Mouse (Mus musculus) frontal cortex, postnatal 14 days (tissue): ENCODE data around the gene Cct5.
"Not testable (repeated sequence)": the region's sequence is repeated elsewhere in the genome, so short reads cannot be mapped to it uniquely, and the experiment has no call there.

Experiments
- DNase-seq, 2 experiments: peaks; one replicate each; pipeline ENCODE4 v3.0.0; 2022; ENCODE audit warnings: low spot score in 2 of 2

Cct5 gene

DNA sequence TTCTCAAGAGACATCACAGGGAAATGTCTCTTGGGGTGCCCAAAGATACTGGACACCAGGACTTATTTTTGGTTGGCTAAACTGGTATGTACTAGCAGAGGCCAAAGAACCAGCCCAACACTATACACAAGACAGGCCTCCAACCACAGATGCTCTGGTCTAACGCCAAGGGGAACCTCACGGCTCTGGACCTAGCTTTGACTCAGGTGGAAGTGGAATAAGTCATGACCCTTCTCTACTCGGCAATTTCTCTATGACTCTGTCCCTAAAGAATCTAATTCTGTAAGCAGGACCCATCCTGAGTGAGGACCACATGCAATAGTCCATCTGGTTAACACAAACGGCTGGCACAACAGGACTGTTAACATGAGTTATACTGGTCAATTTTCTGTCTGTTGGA, 1.8 kb downstream of the Cct5 start:
- DNase-seq, result no peak

DNA sequence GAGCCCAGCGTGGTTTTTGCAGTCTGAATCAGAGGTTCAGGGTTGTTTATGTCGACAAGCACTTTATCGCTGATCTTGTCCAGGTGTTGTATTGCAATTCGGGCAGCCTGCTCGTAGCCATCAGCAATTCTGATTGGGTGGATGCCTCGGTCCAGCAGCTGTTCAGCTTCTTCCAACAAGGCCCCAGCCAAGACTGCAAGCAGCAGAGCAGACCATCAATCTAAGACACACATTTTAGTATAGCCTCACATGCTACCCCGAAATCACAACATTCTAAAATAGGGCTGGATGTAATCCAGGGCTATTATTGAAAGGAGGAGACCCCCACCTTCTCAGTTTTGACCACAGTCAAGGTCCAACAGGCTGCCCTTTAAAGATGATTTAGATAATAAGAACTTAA, 6.0 kb downstream of the Cct5 start:
- DNase-seq, result no peak

DNA sequence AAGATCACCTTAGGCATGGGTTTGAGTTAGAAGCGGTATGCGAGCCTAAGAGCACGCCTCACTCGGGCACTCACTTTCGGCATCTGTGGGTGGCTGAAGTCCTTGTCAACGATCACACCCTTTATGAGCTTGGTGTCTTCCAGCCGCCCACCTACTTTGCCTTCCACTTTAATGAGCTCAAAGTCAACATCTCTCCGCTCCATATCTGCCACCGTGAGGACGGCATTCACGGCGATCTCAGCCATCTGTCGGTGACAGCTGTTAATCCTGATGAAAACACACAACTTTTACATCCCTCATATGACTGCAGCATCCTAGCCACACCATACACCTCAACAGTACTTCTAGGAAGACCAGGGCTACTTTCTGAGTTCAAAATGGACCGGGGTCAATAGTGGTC, 7.3 kb downstream of the Cct5 start:
- DNase-seq, result no peak

DNA sequence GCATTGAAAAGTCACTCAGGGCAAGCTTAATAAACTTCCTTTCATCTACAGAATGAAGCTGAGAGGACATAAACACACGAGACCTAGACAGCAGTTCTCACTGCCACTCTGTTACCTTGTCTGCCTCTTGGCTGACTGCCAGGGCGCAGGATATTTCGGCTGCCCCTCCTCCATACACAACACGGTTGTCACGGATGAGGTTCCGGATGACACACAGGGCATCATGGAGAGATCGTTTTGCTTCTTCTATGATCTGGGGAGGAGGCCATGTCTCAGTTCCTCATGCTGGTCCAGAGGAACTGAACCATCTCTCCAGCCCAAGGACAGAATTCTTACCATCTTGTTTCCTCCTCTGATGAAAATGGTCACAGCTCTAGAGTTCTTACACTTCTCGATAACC, 9.1 kb downstream of the Cct5 start:
- DNase-seq, result no peak

DNA sequence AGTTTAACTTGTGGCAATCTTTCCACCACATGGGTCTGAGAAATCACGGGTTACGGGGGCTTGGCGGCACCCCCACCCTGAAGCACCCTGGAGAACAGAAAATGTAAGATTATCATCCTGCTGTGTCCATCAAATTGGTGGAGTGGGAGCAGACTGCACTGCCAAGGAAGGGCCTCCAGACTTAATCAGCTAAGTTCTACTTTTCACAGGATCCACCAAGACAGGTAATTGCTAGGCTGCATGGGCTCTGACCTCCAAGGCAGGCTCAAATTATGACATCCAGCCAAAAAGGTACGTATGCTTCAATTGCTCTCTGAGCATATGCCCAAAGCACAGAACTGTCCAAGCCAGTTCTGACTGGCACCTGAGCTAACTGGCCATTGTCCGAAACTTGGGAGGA, 11.4 kb downstream of the Cct5 start:
- DNase-seq, result no peak

DNA sequence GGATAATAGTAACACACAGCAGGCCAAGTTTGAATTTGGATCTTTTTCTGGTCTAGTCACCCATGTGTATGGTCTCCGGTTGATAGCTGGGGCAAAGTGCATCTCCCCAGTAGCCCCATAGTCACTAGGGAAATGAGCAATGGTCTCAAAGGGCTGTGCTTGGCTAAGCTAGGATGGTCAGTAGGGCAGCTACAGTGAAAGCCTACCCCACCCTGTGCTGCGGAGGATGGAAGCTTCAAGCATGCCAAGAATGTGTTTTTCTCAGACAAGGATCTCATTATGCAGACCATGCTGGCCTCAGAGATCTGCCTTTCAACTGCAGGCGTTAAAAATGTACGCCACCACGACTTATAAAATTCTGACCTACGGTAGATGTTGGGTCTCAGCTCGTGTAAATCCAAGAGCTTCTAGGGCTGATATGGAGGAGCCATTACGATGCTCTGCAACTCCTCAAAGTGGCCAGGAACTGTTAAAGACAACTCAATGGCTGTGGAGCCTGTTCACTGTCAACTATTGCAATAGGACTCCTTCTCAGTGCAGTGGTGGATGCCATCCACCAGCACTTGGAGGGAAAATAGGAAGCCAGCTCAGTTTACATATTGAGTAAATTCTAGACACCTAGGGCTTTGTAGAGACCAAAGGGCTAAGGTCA, 12.5 kb downstream of the Cct5 start:
- DNase-seq, result no peak

DNA sequence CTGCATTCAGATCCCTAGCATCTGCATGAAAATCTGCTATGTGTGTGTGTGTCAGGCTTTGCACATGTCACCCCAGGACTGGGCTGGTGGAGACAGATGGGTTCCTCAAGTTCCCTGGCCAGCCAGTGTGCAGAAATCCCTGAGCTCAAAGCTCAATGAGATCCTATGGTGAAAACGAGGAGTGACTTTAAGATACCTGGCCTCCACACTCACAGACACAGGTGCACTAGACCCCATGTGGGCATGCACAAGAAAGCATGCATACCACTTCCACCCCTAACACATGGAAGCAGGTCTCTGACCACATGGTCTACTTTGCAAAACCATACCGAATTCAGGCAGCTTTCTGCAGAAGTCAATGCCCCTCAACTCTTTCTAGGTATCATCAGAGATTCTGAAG, 13.8 kb downstream of the Cct5 start:
- DNase-seq, result no peak

DNA sequence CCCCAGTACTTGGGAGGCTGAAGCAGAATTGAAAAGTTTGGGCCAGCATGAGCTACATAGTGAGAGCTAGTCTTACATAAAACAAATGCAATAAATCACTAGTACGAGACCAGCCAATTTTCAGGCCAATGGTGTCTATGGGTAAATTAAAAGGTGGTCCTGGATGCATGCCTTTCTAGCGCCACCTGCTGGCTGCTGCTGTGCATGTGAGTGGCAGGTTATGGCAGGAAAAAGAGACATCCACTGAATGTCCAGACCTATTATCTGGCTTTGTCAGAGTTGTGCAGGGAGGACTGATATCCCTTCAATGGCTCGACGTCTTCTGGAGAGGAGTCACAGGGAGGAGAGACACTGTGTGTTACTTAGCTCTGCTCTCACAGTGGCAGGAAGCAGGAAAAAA, 15.1 kb downstream of the Cct5 start:
- DNase-seq, result peak; percentile 67 to 86

DNA sequence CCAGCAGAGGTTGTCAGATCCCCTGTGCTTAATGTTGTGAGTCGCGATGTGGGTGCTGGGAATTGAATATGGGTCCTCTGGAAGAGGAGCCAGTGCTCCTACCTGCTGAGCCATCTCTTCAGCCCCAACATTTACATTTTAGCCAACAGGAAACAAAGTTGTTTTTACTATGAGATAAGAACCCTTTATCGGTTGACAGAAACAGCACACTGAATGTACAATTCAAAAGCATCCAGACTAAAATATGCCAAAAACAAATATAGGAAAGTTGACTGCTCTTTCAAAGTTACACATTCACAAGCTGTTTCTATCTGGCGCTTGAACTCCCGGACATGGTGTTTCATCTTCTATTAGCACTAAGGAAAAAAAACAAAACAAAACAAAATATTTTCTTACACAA, 15.5 kb downstream of the Cct5 start:
- no peak for DNase-seq

DNA sequence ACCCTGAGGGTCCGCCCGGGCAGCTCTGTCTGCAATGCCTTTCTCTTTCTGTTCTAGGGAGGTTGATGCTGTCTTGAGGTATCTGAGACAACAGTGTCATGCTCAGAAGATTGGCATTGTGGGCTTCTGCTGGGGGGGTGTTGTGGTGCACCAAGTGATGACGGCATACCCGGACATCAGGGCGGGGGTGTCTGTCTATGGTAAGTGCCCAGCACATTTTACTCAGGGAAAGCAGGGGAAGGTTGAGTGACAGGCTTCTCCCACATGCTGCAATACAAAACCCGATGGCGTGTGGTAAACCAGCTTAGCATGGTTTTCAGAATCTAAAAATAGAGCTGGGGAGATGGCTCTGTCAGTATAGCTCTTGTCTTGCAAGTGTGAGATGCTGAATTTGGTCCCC, 16.4 kb downstream of the Cct5 start:
- DNase-seq, result no peak

DNA sequence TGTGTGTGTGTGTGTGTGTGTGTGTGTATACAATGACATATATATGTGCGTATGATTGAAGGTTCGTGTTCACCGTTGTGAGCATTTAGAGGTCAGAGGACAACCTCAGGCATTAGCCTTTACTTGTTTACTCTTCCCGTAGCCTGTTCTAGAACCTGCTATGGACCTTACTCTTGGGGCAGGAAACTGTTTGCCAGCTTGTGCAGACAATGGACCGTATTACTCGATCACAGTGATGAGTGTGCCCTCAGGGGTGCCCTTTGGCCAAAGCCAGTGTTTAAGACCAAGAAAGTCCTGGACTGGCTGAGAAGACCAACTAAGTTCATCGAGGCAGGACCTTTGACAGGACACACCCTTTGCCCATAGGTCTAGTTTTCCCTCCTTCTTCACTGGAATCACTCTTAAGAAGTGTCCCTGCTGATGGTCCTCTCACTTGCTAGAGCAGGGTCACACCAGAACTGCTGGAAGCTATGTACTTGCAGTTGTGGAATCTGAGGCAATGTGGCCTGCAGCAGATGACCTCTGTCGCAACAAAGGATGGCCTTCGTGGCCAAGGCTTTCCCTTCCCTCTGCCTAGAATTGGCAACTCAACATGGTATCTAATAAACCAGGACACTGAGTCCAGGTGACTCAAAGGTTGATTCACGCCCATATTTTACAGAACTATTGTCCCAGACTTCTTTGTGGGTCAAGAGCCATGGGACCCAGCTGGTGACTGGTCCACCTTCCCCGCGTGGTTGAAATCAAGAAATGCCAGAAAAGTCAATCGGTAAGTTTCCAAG, 18.1 kb downstream of the Cct5 start:
- DNase-seq, result no peak

DNA sequence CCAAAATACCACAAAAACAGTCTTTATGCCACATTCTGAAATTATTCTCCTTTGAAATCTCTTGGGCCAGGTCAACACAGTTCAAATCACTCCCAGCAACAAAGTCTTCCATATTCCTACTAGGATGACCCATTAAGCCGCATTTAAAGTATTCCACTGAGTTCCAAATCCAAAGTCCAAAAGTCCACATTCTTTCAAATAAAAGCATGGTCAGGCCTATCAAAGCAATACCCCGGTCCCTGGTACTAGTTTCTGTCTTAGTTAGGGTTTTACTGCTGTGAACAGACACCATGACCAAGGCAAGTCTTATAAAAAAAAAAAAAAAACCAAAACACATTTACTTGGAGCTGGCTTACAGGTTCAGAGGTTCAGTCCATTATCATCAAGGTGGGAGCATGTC, 20.5 kb downstream of the Cct5 start:
- DNase-seq, result not testable (repeated sequence)

DNA sequence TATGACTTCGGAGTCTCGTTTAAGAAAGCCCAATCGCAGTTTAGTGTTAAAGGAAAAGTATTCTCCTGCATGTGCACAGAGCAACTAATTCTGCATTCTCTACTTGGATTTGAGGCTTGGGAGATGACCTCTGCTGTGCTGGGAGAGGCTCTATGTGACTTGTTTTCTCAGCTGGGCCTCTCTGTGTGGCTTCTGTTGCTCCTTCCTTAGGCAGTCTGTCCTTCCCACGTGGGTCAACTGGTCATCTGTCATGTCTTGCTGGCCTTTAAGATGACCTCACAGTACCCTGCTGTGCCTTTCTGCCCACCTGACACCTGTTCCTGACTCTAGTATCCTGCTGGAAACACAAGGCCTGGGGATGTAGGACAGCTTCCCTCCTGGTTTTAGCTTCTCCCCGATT, 25.5 kb downstream of the Cct5 start:
- DNase-seq, result no peak

DNA sequence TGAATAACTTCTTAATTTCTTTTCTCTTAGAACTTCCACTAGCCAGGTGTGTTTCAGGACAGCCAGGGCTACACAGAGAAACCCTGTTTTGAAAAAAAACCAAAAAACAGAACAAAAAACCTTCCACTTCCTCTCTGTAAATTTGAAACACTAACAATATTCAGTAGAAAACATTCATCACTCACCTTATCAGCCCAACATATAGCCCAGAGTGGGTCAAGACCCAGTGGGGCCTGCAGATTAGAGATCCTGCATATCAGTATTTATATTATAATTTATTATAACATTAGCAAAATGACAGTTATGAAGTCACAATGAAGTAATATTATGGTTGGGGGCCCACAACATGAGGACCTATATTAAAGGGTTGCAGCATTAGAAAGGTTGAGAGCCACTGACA, 27.9 kb downstream of the Cct5 start:
- no peak for DNase-seq

DNA sequence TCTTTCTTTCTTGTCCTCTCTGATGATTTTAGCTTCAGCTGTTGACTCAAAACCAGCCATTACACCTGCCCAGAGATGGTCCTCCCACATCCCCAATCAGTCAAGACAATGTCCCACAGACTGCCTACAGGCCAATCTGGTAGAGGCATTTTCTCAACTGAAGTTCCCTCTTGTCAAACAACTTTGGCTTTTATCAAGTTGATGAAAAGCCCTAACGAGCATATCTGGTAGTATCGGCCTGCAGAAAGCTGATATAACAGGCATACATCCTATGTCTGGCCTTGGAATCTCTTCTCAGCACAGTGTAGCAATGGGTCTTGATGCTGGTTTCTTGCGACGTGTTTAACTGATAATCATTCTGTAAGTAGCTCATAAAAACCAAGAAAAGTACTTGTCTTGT, 28.3 kb downstream of the Cct5 start:
- no peak for DNase-seq

DNA sequence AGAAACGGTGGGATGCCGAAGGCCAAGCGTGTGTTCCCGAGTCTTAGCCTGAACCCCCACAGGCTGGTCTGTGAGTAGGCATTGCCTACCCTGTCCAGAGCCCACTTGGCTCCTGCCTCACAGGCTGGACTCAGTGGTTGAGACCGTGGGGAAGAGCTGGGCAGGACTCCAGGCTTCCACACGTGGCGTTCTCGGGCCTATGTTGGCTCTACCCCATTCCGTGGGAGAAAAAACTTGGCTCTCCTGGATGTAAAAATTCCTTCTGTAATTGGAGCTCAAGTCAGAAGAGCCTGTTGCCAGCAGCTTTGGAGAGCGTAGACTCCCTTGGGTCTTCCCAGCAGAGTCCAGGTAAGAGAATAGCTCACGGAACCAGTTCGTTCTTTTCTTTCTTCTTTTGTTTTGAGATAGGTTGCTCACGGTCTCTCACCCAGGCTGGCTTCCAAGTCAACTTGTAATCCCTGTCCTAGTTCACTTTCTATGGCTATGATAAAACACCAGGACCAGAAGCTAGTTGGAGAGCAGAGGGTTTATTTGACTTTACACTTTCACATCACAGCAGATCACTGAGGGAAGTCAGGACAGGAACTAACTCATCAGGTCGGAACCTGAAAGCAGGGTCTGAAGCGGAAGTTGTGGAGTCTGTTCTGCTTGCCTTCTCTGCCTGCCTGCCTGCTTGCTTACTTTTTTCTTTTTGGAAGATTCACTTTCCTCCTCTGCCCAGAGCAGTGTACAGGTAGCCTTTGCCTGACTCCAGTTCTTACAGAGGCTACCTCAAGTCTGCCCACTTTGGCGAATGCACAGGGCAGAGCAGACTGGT, 29.5 kb downstream of the Cct5 start:
- no peak for DNase-seq

DNA sequence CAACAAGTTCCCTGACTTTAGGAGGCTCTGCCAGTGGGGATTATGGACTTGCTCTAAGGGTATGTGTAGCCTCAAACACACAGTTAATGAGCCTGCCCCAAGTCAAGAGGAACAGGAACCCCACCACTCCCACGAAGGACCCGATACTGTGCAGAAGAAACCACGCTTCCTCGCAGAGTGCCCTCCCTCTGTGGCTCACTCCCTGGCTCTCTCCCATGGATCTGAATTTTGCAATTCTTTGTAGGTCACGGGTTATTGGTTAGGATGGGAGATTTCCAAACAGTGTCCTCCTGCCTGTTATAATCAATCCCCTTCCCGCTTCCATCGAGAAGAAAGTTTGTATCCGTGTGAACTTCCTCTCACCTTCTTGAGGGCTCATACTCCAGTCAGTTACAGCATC, 30.6 kb downstream of the Cct5 start:
- DNase-seq, result no peak

DNA sequence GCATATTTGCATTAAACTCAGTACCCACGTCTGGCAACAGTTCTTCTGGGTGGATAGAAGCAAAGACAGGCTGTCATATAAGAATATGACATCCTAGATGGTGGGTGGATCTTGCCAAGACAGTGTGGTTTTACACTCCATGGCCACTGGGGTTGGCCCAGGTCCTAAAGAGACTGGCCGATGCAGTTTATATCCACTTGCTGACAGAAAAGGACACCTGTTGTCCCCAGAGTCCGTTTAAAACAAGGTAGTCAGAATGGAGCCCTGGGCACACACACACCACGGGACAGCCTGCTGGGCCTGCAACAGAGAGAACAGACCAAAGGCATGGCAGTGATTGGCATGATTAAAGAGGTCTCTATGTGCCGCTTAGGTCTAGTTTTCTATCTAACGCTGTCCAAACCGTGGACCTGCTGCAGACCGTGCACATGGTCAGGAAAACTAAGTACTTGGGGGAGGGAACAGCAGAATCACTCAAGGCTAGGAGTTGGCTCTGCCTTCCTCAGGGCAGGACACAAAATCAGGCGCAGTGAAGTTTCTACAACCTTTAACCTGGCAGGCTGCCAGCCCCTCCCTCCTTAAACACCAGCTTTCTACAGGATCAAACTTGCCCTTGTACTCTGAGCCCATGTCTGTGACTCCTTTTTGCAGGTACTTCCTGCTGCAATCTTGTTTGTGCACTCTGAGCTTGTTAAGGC, 32.1 kb downstream of the Cct5 start:
- no peak for DNase-seq

DNA sequence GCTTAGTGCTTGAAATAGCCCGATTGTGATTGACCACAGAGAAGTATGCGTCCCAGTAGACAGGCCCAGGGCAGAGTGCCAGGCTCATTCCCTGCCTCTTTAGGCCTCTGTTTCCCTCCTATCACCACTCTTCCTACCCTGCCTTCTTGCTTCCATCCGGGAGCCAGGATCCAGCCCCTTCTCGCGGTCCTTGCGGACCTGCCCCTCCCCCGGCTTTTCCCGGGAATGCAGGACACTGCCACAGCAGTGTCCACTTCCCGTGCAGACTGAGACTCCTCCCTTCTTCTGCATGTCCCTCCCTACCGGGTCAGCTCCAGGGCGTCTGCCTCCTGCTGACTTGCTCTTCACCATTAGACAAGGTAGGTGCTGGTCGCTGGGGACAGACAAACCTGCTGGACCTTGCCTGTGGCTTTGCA, 33.0 kb downstream of the Cct5 start:
- DNase-seq, result no peak

DNA sequence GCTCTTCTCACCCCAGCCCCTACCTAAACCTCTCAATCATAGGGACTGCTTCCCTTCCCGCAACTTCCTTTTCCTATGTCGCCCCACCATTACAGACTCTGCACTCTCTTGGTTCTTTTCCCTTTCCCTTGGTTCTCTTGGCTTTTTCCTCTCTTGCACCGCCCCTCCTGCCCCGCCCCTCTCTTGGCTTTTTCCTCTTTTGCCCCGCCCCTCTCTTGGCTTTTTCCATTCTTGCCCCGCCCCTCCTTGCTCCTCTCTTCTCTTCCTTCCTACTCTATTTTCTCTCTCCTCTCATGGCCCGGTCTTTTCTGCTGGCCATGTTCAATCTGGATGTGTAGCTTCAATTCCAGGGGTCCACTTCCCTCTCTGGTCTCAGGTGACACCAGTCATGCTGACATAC, 34.2 kb downstream of the Cct5 start:
- DNase-seq, result no peak

DNA sequence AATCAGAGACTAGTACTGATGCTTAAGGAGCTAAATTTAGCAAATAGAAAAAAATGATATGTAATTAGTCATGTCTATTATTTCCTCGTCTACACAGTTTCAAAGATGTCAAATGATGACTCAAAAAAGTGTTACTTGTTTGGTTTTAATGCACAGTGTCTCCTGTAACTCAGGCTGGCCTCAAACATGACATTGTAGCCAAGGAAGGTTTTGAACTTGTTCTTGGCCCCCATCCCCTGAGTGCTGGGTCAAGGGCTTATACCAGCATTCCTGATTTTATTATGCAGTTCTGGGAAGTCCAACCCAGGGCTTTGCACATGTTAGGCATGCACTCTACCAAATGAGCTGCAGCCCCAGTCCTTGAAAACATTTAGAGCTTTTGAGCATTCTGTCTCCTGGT, 35.8 kb downstream of the Cct5 start:
- DNase-seq, result no peak

DNA sequence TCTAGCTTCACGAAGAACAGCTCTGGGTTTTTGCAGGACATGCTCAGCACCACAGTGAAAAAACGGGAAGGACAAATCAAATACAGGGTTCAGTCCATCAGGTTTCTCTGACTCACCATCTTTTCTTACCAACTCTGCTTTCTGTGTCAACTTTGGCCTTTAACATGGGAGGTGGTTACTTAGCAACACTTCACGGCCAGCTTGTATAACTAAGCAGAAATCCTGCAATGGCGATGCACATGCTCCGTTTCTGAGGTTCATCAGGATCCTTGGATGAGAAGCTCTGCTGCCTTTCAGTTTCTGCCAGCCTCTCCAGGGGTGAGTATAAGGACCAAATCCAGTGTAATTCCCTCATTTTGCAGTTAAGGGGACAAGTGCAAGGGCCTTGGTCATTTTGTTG, 36.4 kb downstream of the Cct5 start, which contains the start of gene Cmbl:
Gene Cmbl, plus strand, starts transcription at position 206 of the 400 bp plus-strand sequence.
- no peak for DNase-seq
